Mouse (Mus musculus) gastrocnemius, adult 18-20 months (tissue): ENCODE results near the gene Cryzl2. TPM values are rescaled to one million over a fixed set of nuclear protein-coding genes. Genes with fewer than 3 reads are reported as not detected.

Experiments used
- DNase-seq: peaks from one replicate; pipeline ENCODE4 v3.0.0; 2021; ENCODE audit warnings: low spot score
- total RNA-seq, 2 experiments: library from RNA; stranded (reverse); gene quantifications; 2 replicates each; pipeline ENCODE4 v1.2.3; 2021

The Cryzl2 gene
- total RNA-seq, 2 experiments from 2014 or later: 0.43 to 0.76 TPM

- no peak for DNase-seq
Measured at GRCm38 (mm10) chr1:157472716-157473115, 14.3 kb downstream of the Cryzl2 start.

- DNase-seq: no peak
Measured at GRCm38 (mm10) chr1:157474865-157475264, 16.5 kb downstream of the Cryzl2 start.

- no peak for DNase-seq
Measured at GRCm38 (mm10) chr1:157476231-157476630, 17.9 kb downstream of the Cryzl2 start.

GRCm38 (mm10) chr1:157480090-157480489 lies 21.7 kb downstream of the Cryzl2 start:
- no peak for DNase-seq

GRCm38 (mm10) chr1:157480901-157481300 lies 22.5 kb downstream of the Cryzl2 start:
- no peak for DNase-seq

- DNase-seq: no peak
Measured at GRCm38 (mm10) chr1:157481666-157482065, 23.3 kb downstream of the Cryzl2 start.

GRCm38 (mm10) chr1:157484161-157484560 lies 25.8 kb downstream of the Cryzl2 start:
- DNase-seq: no peak

- no peak for DNase-seq
Measured at GRCm38 (mm10) chr1:157500657-157501056, 42.3 kb downstream of the Cryzl2 start.

- no peak for DNase-seq
Measured at GRCm38 (mm10) chr1:157501352-157501945, 43.1 kb downstream of the Cryzl2 start.

- no peak for DNase-seq
Measured at GRCm38 (mm10) chr1:157503071-157503470, 44.7 kb downstream of the Cryzl2 start.

GRCm38 (mm10) chr1:157506522-157506921 lies 48.1 kb downstream of the Cryzl2 start, which contains the start of gene Sec16b:
Gene Sec16b (plus strand): TSS chr1:157506728.
- peak; percentile 64 for DNase-seq

GRCm38 (mm10) chr1:157506995-157507595 lies 48.7 kb downstream of the Cryzl2 start:
- DNase-seq: no peak

GRCm38 (mm10) chr1:157507814-157508213 lies 49.4 kb downstream of the Cryzl2 start:
- DNase-seq: peak; percentile 34

GRCm38 (mm10) chr1:157512690-157513448 lies 54.5 kb downstream of the Cryzl2 start:
- DNase-seq: no peak

GRCm38 (mm10) chr1:157513559-157513958 lies 55.2 kb downstream of the Cryzl2 start:
- no peak for DNase-seq

- DNase-seq: no peak
Measured at GRCm38 (mm10) chr1:157514298-157514697, 55.9 kb downstream of the Cryzl2 start.

GRCm38 (mm10) chr1:157516838-157517808 lies 58.7 kb downstream of the Cryzl2 start:
- DNase-seq: no peak

GRCm38 (mm10) chr1:157518111-157518523 lies 59.7 kb downstream of the Cryzl2 start:
- DNase-seq: no peak

GRCm38 (mm10) chr1:157519396-157519795 lies 61.0 kb downstream of the Cryzl2 start:
- no peak for DNase-seq

GRCm38 (mm10) chr1:157522322-157522721 lies 63.9 kb downstream of the Cryzl2 start:
- DNase-seq: no peak

- no peak for DNase-seq
Measured at GRCm38 (mm10) chr1:157524775-157525174, 66.4 kb downstream of the Cryzl2 start.
